ENCODE assay signal across 8 mouse cellular contexts in the genomic region with DNA sequence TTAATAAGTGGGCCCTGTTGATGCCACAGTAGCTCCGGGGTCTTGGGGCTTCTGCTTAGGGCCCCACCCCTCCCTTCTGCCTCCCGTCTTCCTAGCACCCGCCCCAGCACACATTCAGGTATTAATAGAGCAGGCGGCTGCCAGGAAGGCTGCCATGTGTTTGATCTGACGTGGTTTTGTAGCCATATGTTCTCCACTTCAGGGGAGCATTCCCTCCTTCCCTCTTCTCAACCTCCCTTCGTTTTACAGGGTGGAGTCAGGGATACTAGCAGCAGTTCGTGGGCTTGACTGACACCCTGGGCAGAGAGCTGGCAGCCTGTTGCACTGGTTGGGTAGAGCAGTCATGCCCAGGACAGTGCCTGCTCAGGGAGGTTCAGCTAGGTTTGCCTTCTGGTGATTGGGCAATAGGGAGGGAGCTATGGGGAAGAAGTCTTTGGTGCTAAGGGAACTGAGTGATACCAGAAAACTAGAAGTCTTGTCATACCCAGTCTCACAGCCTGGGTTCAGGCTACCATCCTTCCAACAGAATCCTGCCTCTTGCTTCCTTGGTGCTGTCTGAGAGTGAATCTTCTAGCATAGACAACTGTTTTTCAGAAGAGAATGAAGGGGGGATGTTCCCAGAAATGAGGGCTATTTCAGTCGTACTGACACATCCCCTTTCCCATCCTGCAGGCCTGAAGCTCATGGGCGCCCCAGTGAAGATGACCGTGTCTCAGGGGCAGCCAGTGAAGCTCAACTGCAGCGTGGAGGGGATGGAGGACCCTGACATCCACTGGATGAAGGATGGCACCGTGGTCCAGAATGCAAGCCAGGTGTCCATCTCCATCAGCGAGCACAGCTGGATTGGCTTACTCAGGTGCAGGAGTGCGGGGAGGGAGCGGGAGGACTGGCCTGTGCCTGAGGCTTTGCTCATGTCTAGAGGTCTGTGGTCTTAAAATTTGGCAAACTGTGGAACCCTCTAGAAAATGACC. TPM values are rescaled to one million over a fixed set of nuclear protein-coding genes. Genes with fewer than 3 reads are reported as not detected.
DNase-seq lines count a peak whose midpoint lies in the region; ATAC-seq and TF ChIP-seq lines count a peak whose summit lies in the region.

No protein-coding gene starts in this region.

- H3K9ac ChIP-seq in liver, embryonic 11.5 days (ENCODE audit: low read depth, low read length): no peak overlapping the region
- no peak overlapping the region for H3K9ac ChIP-seq in liver, postnatal 0 days (replicated peaks)
- peak overlapping the region; percentile 38; the same call in 1 of the 2 replicates for H3K9ac ChIP-seq in hindbrain, embryonic 16.5 days (ENCODE audit: low read depth, low read length)
- H3K9ac ChIP-seq in neural tube, embryonic 13.5 days: peak overlapping the region; percentile 92

- H3K27me3 ChIP-seq in liver, embryonic 11.5 days (replicated peaks; ENCODE audit: control insufficient read depth, insufficient read depth, low read length): peaks cover 61% of the 10 kb centered on the region
- H3K27me3 ChIP-seq in liver, postnatal 0 days (ENCODE audit: insufficient read depth, low read length): peaks cover 45% of the 10 kb centered on the region
- peaks cover 2% of the 10 kb centered on the region; the same call in 1 of the 2 replicates for H3K27me3 ChIP-seq in hindbrain, embryonic 16.5 days (replicated peaks; ENCODE audit: control insufficient read depth, insufficient read depth, low read length)
- H3K27me3 ChIP-seq in neural tube, embryonic 13.5 days: peaks cover 37% of the 10 kb centered on the region

- H3K9me3 ChIP-seq in liver, embryonic 11.5 days (ENCODE audit: control insufficient read depth, low read length): no peaks in the 10 kb centered on the region
- no peaks in the 10 kb centered on the region for H3K9me3 ChIP-seq in liver, postnatal 0 days (ENCODE audit: low read length)
- no peaks in the 10 kb centered on the region for H3K9me3 ChIP-seq in hindbrain, embryonic 16.5 days (ENCODE audit: control insufficient read depth, low read length)
- H3K9me3 ChIP-seq in neural tube, embryonic 13.5 days: no peaks in the 10 kb centered on the region

- 60% methylated on average over 15 of the region's 15 CpGs for WGBS in liver, embryonic 11.5 days
- WGBS in liver, postnatal 0 days (ENCODE audit: insufficient replicate concordance): 62% methylated on average over 15 of the region's 15 CpGs
- WGBS in hindbrain, embryonic 16.5 days: 51% methylated on average over 15 of the region's 15 CpGs
- WGBS in neural tube, embryonic 13.5 days: 57% methylated on average over 15 of the region's 15 CpGs

- H3K4me3 ChIP-seq in liver, embryonic 11.5 days (ENCODE audit: low read depth, low read length): no peak overlapping the region
- H3K4me3 ChIP-seq in liver, postnatal 0 days (ENCODE audit: low read depth, low read length): no peak overlapping the region
- H3K4me3 ChIP-seq in hindbrain, embryonic 16.5 days (ENCODE audit: low read length): peak overlapping the region; percentile 66
- H3K4me3 ChIP-seq in neural tube, embryonic 13.5 days: peak overlapping the region; percentile 77

- TF ChIP-seq EP300 in liver, postnatal 0 days (IDR thresholded peaks at IDR 0.05; ENCODE audit: low read depth): no peak

- peak overlapping the region; percentile 99 for H3K4me2 ChIP-seq in liver, embryonic 11.5 days
- no peak overlapping the region for H3K4me2 ChIP-seq in liver, postnatal 0 days (ENCODE audit: low read depth, low read length)
- peak overlapping the region; percentile 96 for H3K4me2 ChIP-seq in hindbrain, embryonic 16.5 days (ENCODE audit: low read length)
- H3K4me2 ChIP-seq in neural tube, embryonic 13.5 days: peak overlapping the region; percentile 97

- peaks cover 3% of the 10 kb centered on the region for H3K4me1 ChIP-seq in liver, embryonic 11.5 days (replicated peaks; ENCODE audit: control insufficient read depth, insufficient read depth, low read length)
- peaks cover 9% of the 10 kb centered on the region; the same call in 1 of the 2 replicates for H3K4me1 ChIP-seq in liver, postnatal 0 days (ENCODE audit: insufficient read depth)
- H3K4me1 ChIP-seq in hindbrain, embryonic 16.5 days (ENCODE audit: control insufficient read depth, insufficient read depth, low read depth, low read length): peaks cover 35% of the 10 kb centered on the region
- H3K4me1 ChIP-seq in neural tube, embryonic 13.5 days (replicated peaks): peaks cover 66% of the 10 kb centered on the region

- DNase-seq in liver, embryonic 11.5 days (ENCODE audit: low spot score): peak; percentile 29
- no peak for DNase-seq in liver, postnatal 0 days
- DNase-seq in ovary, adult 18-20 months (ENCODE audit: low spot score): no peak
- no peak for DNase-seq in embryo, embryonic 10 days (ENCODE audit: low spot score)
- DNase-seq in adrenal gland, postnatal 4 days (ENCODE audit: low spot score in 2 of 2): no peak

- no peak overlapping the region for H3K27ac ChIP-seq in liver, embryonic 11.5 days (ENCODE audit: low read depth, low read length)
- H3K27ac ChIP-seq in liver, postnatal 0 days (ENCODE audit: low read depth): no peak overlapping the region
- H3K27ac ChIP-seq in hindbrain, embryonic 16.5 days (ENCODE audit: low read depth, low read length): no peak overlapping the region
- no peak overlapping the region for H3K27ac ChIP-seq in neural tube, embryonic 13.5 days (replicated peaks)

- TF ChIP-seq CTCF in liver, postnatal 0 days (IDR thresholded peaks at IDR 0.05; ENCODE audit: low read depth): no peak

- no peak for ATAC-seq in liver, embryonic 11.5 days (replicated peaks; ENCODE audit: low FRiP score)
- ATAC-seq in liver, postnatal 0 days: no peak
- peak; percentile 58 for ATAC-seq in common myeloid progenitor, adult 5-6 weeks (replicated peaks; ENCODE audit: low read depth, poor library complexity, severe bottlenecking)
- no peak for ATAC-seq in hindbrain, embryonic 16.5 days
- ATAC-seq in neural tube, embryonic 13.5 days (ENCODE audit: low read depth): no peak

- no peaks in the 10 kb centered on the region for H3K36me3 ChIP-seq in liver, embryonic 11.5 days (ENCODE audit: control insufficient read depth, insufficient read depth, low read length)
- H3K36me3 ChIP-seq in liver, postnatal 0 days (replicated peaks; ENCODE audit: insufficient read depth, low read length): no peaks in the 10 kb centered on the region
- H3K36me3 ChIP-seq in hindbrain, embryonic 16.5 days (ENCODE audit: control insufficient read depth, insufficient read depth, low read length): no peaks in the 10 kb centered on the region; the same call in 1 of the 2 replicates
- no peaks in the 10 kb centered on the region for H3K36me3 ChIP-seq in neural tube, embryonic 13.5 days

RNA-seq across cellular contexts. Expression of a gene that starts 3.6 kb away (rescaled TPM):
- polyA plus RNA-seq in liver, embryonic 11.5 days (2014; fragmentation: Nextera tagmentation; extraction: Ambion mirVana): 5.8 and 5.9 TPM in 2 replicates
- 0.26 and 0.30 TPM in 2 replicates for polyA plus RNA-seq in liver, postnatal 0 days (2015; fragmentation: Nextera tagmentation; extraction: Ambion mirVana)
- total RNA-seq in common myeloid progenitor, adult 5-6 weeks (2017): 1.1 TPM in 1 of 2 replicates, not detected in the other
- polyA plus RNA-seq in hindbrain, embryonic 16.5 days (2015; fragmentation: Nextera tagmentation; extraction: Ambion mirVana): 28.5 and 30.0 TPM in 2 replicates
- polyA plus RNA-seq in neural tube, embryonic 13.5 days (2015; fragmentation: Nextera tagmentation; extraction: Ambion mirVana): 16.2 and 19.2 TPM in 2 replicates
- 10 to 100 TPM; 13.3 to 15.6 TPM for total RNA-seq in adrenal gland, postnatal 4 days (2021)

RNA-seq across cellular contexts. Expression of a gene that starts 13.8 kb away (rescaled TPM):
- 29.1 and 30.0 TPM in 2 replicates for polyA plus RNA-seq in liver, embryonic 11.5 days (2014; fragmentation: Nextera tagmentation; extraction: Ambion mirVana)
- polyA plus RNA-seq in liver, postnatal 0 days (2015; fragmentation: Nextera tagmentation; extraction: Ambion mirVana): 3.7 and 3.9 TPM in 2 replicates
- total RNA-seq in common myeloid progenitor, adult 5-6 weeks (2017): 9.1 and 11.2 TPM in 2 replicates
- polyA plus RNA-seq in hindbrain, embryonic 16.5 days (2015; fragmentation: Nextera tagmentation; extraction: Ambion mirVana): 16.5 and 19.4 TPM in 2 replicates
- polyA plus RNA-seq in neural tube, embryonic 13.5 days (2015; fragmentation: Nextera tagmentation; extraction: Ambion mirVana): 18.6 and 21.0 TPM in 2 replicates
- total RNA-seq in adrenal gland, postnatal 4 days (2021): 10 to 100 TPM; 30.0 to 30.8 TPM

RNA-seq across cellular contexts. Expression of a gene that starts 40.9 kb away (rescaled TPM):
- polyA plus RNA-seq in liver, embryonic 11.5 days (2014; fragmentation: Nextera tagmentation; extraction: Ambion mirVana): 0.19 and 0.43 TPM in 2 replicates
- 0.13 and 0.16 TPM in 2 replicates for polyA plus RNA-seq in liver, postnatal 0 days (2015; fragmentation: Nextera tagmentation; extraction: Ambion mirVana)
- not detected in 2 replicates for total RNA-seq in common myeloid progenitor, adult 5-6 weeks (2017)
- 1.6 and 1.7 TPM in 2 replicates for polyA plus RNA-seq in hindbrain, embryonic 16.5 days (2015; fragmentation: Nextera tagmentation; extraction: Ambion mirVana)
- 0.43 and 0.50 TPM in 2 replicates for polyA plus RNA-seq in neural tube, embryonic 13.5 days (2015; fragmentation: Nextera tagmentation; extraction: Ambion mirVana)
- 1 to 10 TPM; 1.2 to 1.3 TPM for total RNA-seq in adrenal gland, postnatal 4 days (2021)

RNA-seq across cellular contexts. Expression of a gene that starts 59.0 kb away (rescaled TPM):
- polyA plus RNA-seq in liver, embryonic 11.5 days (2014; fragmentation: Nextera tagmentation; extraction: Ambion mirVana): 3.9 and 4.0 TPM in 2 replicates
- polyA plus RNA-seq in liver, postnatal 0 days (2015; fragmentation: Nextera tagmentation; extraction: Ambion mirVana): 2.7 and 3.6 TPM in 2 replicates
- 0.18 TPM in 1 of 2 replicates, not detected in the other for total RNA-seq in common myeloid progenitor, adult 5-6 weeks (2017)
- 0.14 and 0.54 TPM in 2 replicates for polyA plus RNA-seq in hindbrain, embryonic 16.5 days (2015; fragmentation: Nextera tagmentation; extraction: Ambion mirVana)
- polyA plus RNA-seq in neural tube, embryonic 13.5 days (2015; fragmentation: Nextera tagmentation; extraction: Ambion mirVana): 0.28 TPM in 1 of 2 replicates, not detected in the other
- 1 to 10 TPM; 3.9 to 4.3 TPM for total RNA-seq in adrenal gland, postnatal 4 days (2021)

Comparison
In these comparisons a context has a peak if more than half of its experiments do, and no peak if none do; other contexts are left out.
1. H3K4me3 ChIP-seq: peak in hindbrain, embryonic 16.5 days (single experiment) and neural tube, embryonic 13.5 days (single experiment); none in liver, embryonic 11.5 days (single experiment) and liver, postnatal 0 days (single experiment).
2. H3K9ac ChIP-seq: peak in hindbrain, embryonic 16.5 days (single experiment) and neural tube, embryonic 13.5 days (single experiment); none in liver, embryonic 11.5 days (single experiment) and liver, postnatal 0 days (single experiment).